Mouse (Mus musculus) erythroblast, adult 5-6 weeks (primary cell): ENCODE measurements around the gene Ksr2. TPM values are rescaled to one million over a fixed set of nuclear protein-coding genes. Genes with fewer than 3 reads are reported as not detected.

ENCODE experiments used
- ATAC-seq: replicated peaks from 2 replicates; pipeline ENCODE4 v1.8.0; 2016; ENCODE audit warnings: moderate number of reproducible peaks, mild to moderate bottlenecking, moderate TSS enrichment, inconsistent platforms; ENCODE audit not compliant: poor library complexity, low FRiP score, severe bottlenecking
- total RNA-seq, 2 experiments: library from RNA; stranded (forward) in 1 of 2; stranded (reverse) in 1 of 2; fragments of 150-400 nt in 1 of 2; fragments of 200-764, 138-1000 nt in 1 of 2; gene quantifications; 2 replicates each; pipeline versions ENCODE4 v1.2.3 to v1.2.4; 2015 to 2017; ENCODE audit warnings: low replicate concordance in 2 of 2

The Ksr2 gene
- total RNA-seq, 2 experiments from 2014 or later = not detected

GRCm38 (mm10) chr5:117468961-117469360 lies 55.2 kb downstream of the Ksr2 start:
- ATAC-seq = no peak

- ATAC-seq = no peak
These were observed 55.8 kb downstream of the Ksr2 start for GRCm38 (mm10) chr5:117469572-117469971.

DNA sequence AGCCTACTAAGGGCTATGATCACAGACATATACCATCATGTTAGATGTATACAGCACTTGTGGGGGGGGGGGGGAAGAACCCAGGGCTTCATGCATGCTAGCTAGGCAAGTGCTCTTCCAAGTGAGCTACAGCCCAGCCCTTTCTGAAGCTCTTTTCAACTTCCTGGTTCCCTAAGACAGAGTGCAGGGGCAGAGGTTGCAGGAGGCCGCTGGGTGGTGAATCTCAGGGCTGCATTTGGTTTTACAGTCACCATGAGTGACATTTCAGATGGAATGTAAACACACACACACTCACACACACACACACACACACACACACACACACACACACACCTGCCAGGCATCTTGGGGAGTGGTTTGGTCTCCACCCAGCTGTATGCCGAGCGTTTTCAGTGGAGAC lies 67.4 kb downstream of the Ksr2 start:
- no peak for ATAC-seq

DNA sequence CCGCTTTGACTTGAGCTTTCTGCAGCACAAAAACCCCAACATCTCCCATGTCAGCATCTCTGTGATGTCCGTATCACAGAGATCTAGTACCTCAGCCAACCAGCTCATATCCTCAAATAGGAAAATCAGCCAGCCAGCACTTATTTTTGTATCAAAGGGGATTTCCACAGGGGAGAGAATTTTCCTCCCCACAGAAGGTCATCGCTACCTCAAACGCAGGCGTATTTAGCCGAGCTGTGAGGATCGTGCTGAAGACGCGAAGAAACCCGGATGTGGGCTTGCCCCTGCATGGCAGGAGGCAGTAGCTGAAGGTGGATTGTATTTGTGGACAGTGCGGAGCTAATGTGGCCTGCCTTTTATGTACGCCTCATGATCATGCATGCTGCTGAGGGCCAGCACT lies 67.8 kb downstream of the Ksr2 start:
- ATAC-seq = no peak

- ATAC-seq = no peak
These were observed 68.2 kb downstream of the Ksr2 start for GRCm38 (mm10) chr5:117482013-117482412.

DNA sequence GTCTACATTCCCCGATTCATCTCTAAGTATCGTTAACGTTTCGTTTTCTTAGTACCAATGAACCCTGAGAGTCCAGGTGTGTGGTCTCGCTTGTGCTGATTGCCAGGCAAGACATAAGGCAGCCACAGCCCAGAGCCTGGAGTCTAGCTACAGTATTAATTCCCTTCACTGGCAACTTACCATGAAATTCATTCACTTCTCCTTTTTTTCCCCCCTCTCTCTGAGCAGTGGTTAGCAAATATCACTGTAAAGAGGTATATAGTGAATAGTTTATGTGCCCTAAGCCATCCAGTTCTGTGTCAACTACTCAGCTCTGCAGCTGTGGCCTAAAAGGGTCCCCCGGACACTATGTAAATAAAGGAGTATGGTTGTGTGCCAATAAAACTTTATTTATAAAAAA lies 71.6 kb downstream of the Ksr2 start:
- no peak for ATAC-seq

- no peak for ATAC-seq
These were observed 72.3 kb downstream of the Ksr2 start for GRCm38 (mm10) chr5:117486092-117486491.

GRCm38 (mm10) chr5:117488155-117488554 lies 74.4 kb downstream of the Ksr2 start:
- ATAC-seq = no peak

DNA sequence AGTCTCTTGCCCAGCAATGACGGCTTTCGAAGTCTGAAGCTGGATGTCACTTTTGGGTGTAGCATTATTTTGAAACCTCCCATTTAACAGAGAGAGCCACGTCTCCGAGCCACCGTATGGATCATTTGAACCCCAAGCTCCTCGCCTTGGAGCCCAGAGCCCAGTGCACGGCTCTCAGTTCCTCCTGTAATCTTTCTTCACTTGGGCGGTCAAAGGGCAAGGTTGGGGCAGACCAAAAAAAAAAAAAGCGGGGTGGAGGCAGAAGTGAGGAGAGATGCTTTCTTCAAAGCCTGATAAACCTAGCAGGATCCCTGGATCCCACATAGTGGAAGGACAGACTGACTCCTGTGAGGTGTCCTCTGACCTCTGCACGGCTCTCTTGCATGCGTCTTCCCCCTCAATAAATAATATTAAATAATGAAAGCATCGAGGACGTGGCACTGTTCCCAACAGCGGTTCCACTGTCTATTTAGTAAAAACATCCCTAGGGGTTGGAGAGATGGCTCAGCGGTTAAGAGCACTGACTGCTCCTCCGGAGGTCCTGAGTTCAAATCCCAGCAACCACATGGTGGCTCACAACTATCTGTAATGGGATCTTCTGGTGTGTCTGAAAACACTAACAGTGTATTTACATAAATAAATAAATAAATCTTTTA lies 75.0 kb downstream of the Ksr2 start:
- no peak for ATAC-seq

DNA sequence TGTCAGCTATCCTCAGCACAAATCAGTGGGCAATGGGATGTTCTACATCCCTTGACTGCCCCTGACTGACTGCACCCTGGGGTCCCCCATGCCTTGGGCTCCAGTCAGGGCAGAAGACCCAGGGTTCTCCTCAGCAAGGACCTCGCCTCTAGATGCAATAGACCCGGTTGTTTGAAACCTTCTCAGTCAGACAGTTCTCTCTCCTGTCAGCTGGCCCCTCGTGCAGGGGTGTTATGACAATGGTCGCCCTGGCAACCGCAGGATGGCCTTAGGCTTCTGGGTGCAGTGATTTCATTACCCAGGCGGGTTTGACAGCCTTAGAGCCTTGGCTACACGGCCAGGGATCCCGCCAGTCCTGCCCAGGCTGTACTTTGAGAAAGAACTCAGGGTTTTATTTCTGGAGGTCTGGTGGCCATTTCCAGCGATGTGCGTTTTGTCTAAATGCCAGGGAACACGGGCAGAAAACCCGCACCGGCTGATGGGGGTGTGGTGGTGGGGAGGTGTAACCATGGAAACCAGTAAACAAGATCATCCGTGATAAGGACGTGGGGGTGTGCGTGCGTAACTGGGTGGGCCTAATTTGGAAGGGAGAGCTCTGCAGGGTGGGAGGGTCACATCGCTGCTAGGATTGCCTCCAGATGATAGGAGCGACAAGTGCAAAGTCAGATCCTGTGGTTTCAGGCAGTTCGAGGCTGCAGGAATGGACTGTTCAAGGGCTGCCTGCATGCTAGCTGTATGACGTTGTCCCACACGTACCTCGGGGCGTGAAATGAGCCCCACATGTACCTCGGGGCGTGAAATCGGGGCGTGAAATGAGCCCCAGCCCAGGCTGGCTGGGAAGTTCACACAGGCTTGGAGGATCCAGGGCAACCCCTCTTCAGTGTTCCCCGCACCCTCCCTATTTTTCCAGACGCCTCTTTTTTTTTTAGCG lies 79.4 kb downstream of the Ksr2 start:
- no peak for ATAC-seq

DNA sequence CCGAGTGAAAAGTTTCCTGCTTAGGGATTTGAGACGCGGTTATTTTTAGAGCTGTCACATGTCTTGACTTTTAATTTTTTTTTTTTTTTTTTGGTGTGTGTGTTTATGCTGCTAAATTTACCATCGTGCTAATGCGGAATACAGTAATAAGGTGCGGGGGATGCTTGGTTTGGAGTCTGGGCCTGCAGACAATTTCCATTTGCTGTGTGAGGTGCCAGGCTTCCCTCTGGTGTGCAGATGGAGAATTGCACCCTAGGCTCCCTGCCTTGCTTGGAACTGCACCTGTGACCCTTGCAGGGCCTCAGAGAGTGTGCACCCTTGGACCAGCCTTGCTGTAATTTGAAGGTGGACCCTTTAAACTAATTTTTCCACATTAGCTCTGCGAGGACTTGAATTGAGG lies 80.1 kb downstream of the Ksr2 start:
- no peak for ATAC-seq

GRCm38 (mm10) chr5:117497084-117497483 lies 83.3 kb downstream of the Ksr2 start:
- no peak for ATAC-seq

DNA sequence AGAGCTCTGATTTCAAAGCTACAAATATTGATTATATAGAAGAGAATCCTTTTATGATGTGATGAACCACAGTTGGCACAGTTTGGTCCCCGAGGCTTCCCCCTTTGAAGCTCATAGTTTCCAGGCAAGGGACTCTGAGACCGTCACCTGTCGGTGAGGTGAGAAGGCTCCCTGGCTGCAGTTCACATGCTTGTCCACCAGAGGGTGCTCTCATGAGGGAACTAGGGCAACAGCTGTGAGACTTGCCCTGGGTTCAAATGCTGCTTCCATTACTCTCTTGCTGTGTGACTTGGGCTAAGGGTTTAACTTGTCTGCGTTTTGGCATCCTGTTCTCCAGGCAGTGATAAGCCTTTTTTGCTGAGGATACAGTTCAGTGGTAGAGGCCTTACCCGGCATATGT lies 88.8 kb downstream of the Ksr2 start:
- no peak for ATAC-seq

- ATAC-seq = no peak
These were observed 90.6 kb downstream of the Ksr2 start for GRCm38 (mm10) chr5:117504431-117504830.

DNA sequence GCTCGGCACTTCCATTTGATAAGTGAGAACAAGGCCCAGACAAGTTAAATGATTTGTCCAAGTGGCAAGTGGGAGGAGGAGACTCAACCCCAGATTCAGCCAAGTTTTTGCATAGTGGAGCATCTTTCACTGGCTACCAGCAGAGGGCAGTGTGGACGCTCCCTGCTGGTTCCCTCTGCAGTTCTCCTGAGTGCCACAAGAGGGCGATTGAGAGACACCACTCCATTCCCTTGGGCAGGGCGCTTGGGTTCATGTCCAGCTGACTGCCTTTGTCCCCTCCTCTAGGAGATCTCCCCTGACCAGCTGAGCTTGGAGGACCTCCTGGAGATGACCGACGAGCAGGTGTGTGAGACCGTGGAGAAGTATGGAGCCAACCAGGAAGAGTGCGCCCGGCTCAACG lies 91.4 kb downstream of the Ksr2 start:
- ATAC-seq = peak; percentile 84

DNA sequence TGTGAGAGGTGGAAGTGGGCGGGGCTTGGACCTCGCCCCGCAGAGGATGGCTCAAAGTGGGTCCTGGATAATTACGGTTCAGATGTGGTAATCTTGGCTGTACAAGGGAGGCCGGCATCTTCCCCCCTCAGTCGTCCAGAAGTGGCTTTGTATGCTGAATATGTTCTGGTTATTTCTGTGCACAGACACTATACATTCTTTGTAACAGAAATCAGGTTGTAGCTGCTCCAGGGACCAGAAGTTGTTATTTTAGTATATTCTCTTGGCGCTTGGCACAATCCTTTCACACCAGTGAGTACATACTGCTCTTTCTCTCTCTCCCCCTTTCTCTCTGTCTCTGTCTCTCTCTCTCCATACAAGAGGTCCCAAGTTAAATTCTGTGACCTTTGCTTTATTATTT lies 92.0 kb downstream of the Ksr2 start:
- ATAC-seq = no peak

- no peak for ATAC-seq
These were observed 92.6 kb downstream of the Ksr2 start for GRCm38 (mm10) chr5:117506406-117506805.

- ATAC-seq = no peak
These were observed 95.9 kb downstream of the Ksr2 start for GRCm38 (mm10) chr5:117509511-117510375.

DNA sequence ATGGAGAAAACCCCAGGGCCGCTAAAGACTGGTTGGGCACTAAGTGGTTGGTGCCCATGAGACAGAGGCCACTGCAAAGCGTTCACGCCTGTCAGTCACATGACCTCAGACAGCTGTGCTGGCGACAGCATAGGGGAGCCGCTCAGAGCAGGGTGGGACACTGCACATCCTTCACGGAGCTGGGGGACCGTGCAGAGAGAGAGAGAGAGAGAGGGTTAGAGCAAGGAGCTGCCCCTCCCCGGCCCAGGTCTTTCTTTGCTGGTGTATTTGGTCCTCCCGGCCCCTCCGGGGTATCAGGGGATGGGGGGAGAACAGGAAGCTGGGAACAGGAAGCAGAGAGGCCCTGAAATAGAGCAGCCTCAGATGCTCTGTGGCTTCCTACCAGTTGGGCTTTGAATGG lies 97.1 kb downstream of the Ksr2 start:
- ATAC-seq = no peak

- no peak for ATAC-seq
These were observed 101.6 kb downstream of the Ksr2 start for GRCm38 (mm10) chr5:117515396-117515795.
